Mouse (Mus musculus): ENCODE results near the gene Vstm4. TPM values are rescaled to one million over a fixed set of nuclear protein-coding genes. Genes with fewer than 3 reads are reported as not detected.
A peak's percentile ranks its signal among the peaks of the same experiment; 100 is the strongest.

Gene Vstm4
- polyA plus RNA-seq, 1 experiment from 2014 or later, result 5.5 TPM

DNA sequence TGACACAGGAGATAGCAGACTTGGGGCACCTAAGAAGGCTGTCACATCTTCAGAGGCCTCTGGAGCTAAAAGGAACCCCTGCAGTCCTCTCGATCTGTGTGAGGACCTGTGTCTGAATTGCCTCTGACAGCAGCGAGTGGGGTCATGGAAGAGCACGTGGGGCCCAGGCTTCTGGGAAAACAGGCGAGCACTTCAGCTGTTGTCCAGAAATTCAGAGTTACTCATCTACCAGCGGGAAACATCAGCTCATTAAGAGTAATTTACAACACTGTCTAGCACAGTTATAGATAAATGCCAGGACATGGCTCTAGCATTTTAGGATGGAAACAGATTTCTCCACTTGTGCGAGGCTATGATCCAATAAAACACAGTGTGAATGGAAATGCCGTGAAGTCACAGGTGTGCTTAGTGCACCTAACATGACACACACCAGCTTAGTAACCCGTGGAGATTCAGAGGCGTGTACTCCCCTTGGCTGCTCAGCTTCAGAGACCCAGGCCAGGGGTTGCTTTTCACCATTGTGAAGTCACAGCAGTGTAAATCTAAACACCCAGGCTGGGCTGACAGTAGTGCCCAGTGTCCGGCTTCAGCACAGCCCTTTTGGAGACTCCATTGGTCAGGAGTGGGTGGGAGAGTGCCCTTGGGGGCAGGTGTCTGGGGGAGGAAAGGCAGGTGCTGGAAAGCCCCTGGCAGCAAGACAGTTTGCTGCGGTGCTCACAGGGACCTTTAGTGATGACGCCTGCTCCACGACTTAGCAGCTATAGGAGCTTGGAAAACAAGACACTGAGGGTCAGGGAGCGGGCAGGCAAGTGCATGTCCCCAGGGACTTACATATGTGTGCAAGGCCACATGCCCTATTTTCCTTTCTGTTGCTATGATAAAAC, 32.0 kb upstream of the Vstm4 start:
- H3K9ac ChIP-seq (ENCODE audit: low read depth, low read length), result no peak overlapping the region
- DNase-seq (ENCODE audit: low spot score) (no peak), ATAC-seq (replicated peaks; ENCODE audit: low FRiP score) (no peak)
- no peak overlapping the region for H3K27ac ChIP-seq (ENCODE audit: low read depth, low read length)
- WGBS, result 63% methylated on average over 14 of the region's 14 CpGs
- H3K4me3 ChIP-seq (ENCODE audit: low read depth, low read length), result no peak overlapping the region
- H3K36me3 ChIP-seq (ENCODE audit: control insufficient read depth, insufficient read depth, low read length), result no peaks in the 10 kb centered on the region
- H3K4me1 ChIP-seq (replicated peaks; ENCODE audit: control insufficient read depth, insufficient read depth, low read length), result peaks cover 18% of the 10 kb centered on the region
- H3K27me3 ChIP-seq (replicated peaks; ENCODE audit: control insufficient read depth, insufficient read depth, low read length), result no peaks in the 10 kb centered on the region; the same call in 1 of the 2 replicates
- no peak overlapping the region for H3K4me2 ChIP-seq
- H3K9me3 ChIP-seq (ENCODE audit: control insufficient read depth, low read length), result no peaks in the 10 kb centered on the region

DNA sequence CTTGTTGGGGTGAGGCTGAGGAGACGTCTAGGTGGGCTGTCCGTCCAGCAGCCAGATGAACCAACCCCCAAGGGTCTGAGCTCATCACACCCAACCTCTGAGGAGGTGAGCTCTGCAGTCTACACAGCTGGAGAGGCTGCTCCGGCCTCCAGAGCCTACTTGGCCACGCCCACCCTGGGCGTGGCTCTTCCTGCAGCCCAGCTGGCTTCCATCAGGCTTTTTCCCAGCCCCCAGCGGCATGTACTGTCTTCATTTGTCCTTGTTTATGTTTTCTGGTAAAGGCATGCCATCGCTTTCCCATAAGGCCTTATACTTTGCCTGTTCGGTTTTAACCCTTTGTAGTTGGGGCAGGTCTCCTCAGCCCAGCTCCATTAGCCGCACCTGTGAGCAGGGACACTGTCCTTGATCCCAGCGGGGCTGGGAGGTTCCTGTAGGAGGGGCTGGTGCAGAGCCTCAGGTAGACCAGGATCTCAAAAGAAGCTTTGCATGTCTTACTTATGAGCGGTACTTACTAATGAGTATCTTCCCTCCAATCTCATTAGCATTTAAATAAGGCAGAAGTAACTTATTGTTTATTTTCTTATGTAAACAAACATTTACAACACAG, 31.0 kb upstream of the Vstm4 start:
- H3K4me1 ChIP-seq (replicated peaks; ENCODE audit: control insufficient read depth, insufficient read depth, low read length), result peaks cover 18% of the 10 kb centered on the region
- peak overlapping the region; percentile 5; the same call in 1 of the 2 replicates for H3K4me2 ChIP-seq
- DNase-seq (ENCODE audit: low spot score), result peak; percentile 50
- H3K27ac ChIP-seq (ENCODE audit: low read depth, low read length), result no peak overlapping the region
- H3K36me3 ChIP-seq (ENCODE audit: control insufficient read depth, insufficient read depth, low read length), result no peaks in the 10 kb centered on the region
- H3K9me3 ChIP-seq (ENCODE audit: control insufficient read depth, low read length), result no peaks in the 10 kb centered on the region
- no peaks in the 10 kb centered on the region; the same call in 1 of the 2 replicates for H3K27me3 ChIP-seq (replicated peaks; ENCODE audit: control insufficient read depth, insufficient read depth, low read length)
- no peak overlapping the region for H3K9ac ChIP-seq (ENCODE audit: low read depth, low read length)
- 8% methylated on average over 11 of the region's 11 CpGs for WGBS
- H3K4me3 ChIP-seq (ENCODE audit: low read depth, low read length), result no peak overlapping the region
- ATAC-seq (replicated peaks; ENCODE audit: low FRiP score), result no peak

DNA sequence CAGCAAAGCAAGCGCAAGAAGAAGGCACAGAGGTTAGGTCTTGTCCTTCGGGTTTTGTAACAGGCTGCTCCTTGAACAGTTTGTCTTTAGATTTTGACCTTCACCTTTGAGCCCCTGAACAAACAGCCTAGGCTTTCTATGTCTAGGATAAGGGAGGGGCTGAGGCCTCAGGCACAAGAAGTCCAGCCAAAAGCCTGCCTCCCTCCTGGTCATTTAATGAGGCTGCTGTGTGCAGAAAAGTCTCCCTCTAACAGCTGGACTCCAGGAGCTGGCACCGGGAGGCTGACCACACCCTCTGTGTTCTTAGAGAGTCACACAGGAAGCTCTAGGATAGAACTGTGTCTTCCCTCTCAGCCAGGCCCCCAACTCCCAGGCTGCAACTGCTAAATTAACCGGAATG, 29.4 kb upstream of the Vstm4 start:
- 69% methylated on average over 4 of the region's 4 CpGs for WGBS
- no peak for DNase-seq (ENCODE audit: low spot score)
- Histone ChIP-seq H3K9me3 (ENCODE audit: control insufficient read depth, low read length) (no peaks in the 10 kb centered on the region), H3K4me1 (replicated peaks; ENCODE audit: control insufficient read depth, insufficient read depth, low read length) (peaks cover 18% of the 10 kb centered on the region), H3K27me3 (replicated peaks; ENCODE audit: control insufficient read depth, insufficient read depth, low read length) (no peaks in the 10 kb centered on the region; the same call in 1 of the 2 replicates), H3K4me2 (no peak overlapping the region), H3K27ac (ENCODE audit: low read depth, low read length) (no peak overlapping the region), H3K9ac (ENCODE audit: low read depth, low read length) (no peak overlapping the region), H3K36me3 (ENCODE audit: control insufficient read depth, insufficient read depth, low read length) (no peaks in the 10 kb centered on the region), H3K4me3 (ENCODE audit: low read depth, low read length) (no peak overlapping the region)
- ATAC-seq (replicated peaks; ENCODE audit: low FRiP score), result no peak

DNA sequence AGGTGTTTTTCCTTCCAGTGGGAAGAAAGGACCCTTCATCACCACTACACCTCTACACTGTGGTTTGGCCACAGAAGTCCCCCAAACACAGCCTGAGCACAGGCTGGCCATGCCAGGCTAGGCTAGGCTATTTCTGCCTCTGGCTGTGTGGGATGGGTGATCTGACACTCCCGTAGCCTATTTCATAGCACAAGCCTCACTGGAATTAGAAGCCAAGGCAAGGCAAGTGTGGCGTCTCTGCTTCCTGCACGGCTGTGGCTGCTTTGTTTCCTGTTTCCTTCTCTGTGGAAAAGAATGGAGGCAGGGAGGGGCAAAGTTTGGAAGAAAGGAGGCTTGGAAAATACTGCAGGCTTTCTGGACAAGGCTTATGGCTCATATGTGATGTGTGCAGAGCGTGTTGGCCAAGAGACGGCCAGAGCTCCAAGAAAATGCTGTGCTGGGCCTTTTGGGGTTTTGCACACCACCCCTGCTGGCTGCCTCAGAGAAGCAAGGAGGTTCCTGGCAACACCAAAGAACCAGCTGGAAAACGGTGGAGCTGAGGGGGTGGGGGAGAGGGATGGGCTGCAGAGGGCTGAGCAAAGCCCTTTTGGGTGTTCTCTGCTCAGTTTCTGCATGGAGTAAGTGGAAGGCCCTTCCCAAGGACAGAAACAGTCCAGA, 28.4 kb upstream of the Vstm4 start:
- Histone ChIP-seq H3K4me2 (no peak overlapping the region), H3K27ac (ENCODE audit: low read depth, low read length) (no peak overlapping the region; the same call in 1 of the 2 replicates), H3K4me1 (replicated peaks; ENCODE audit: control insufficient read depth, insufficient read depth, low read length) (peaks cover 18% of the 10 kb centered on the region), H3K36me3 (ENCODE audit: control insufficient read depth, insufficient read depth, low read length) (no peaks in the 10 kb centered on the region), H3K9me3 (ENCODE audit: control insufficient read depth, low read length) (no peaks in the 10 kb centered on the region), H3K4me3 (ENCODE audit: low read depth, low read length) (no peak overlapping the region), H3K9ac (ENCODE audit: low read depth, low read length) (no peak overlapping the region), H3K27me3 (replicated peaks; ENCODE audit: control insufficient read depth, insufficient read depth, low read length) (no peaks in the 10 kb centered on the region; the same call in 1 of the 2 replicates)
- DNase-seq (ENCODE audit: low spot score) (no peak), ATAC-seq (replicated peaks; ENCODE audit: low FRiP score) (no peak)
- 51% methylated on average over 6 of the region's 6 CpGs for WGBS

DNA sequence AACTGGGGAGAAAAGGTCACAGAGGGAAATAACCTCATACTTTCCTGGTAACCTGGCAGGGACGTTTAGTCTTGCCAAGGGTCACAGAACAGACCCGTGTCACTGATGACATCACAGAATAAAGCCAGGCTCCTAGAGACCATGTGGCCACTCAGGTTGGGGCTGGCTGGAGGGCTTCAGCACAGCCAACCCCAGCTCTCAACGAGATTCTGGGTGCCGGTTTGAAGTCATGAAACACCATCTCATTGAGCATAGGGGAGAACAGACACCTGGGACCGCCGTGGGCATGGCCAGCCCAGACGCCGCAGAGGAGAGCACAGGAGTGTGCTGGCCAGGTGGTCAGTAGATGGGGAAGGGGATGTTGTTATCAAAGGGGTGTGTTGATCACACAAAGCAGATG, 22.7 kb upstream of the Vstm4 start, which contains the start of gene Fam170b:
Gene Fam170b, plus strand, starts transcription at position 116 of the 400 bp plus-strand sequence.
- DNase-seq (ENCODE audit: low spot score) (no peak), ATAC-seq (replicated peaks; ENCODE audit: low FRiP score) (no peak)
- Histone ChIP-seq H3K4me3 (ENCODE audit: low read depth, low read length) (no peak within 1 kb of the TSS), H3K9ac (ENCODE audit: low read depth, low read length) (no peak within 1 kb of the TSS), H3K4me1 (replicated peaks; ENCODE audit: control insufficient read depth, insufficient read depth, low read length) (no peaks in the 10 kb centered on the region), H3K36me3 (ENCODE audit: control insufficient read depth, insufficient read depth, low read length) (no peaks in the 10 kb centered on the region), H3K9me3 (ENCODE audit: control insufficient read depth, low read length) (no peaks in the 10 kb centered on the region), H3K27ac (ENCODE audit: low read depth, low read length) (no peak within 1 kb of the TSS), H3K27me3 (replicated peaks; ENCODE audit: control insufficient read depth, insufficient read depth, low read length) (no peaks in the 10 kb centered on the region), H3K4me2 (no peak within 1 kb of the TSS)
- WGBS, result 79% methylated on average over 8 of the region's 8 CpGs

DNA sequence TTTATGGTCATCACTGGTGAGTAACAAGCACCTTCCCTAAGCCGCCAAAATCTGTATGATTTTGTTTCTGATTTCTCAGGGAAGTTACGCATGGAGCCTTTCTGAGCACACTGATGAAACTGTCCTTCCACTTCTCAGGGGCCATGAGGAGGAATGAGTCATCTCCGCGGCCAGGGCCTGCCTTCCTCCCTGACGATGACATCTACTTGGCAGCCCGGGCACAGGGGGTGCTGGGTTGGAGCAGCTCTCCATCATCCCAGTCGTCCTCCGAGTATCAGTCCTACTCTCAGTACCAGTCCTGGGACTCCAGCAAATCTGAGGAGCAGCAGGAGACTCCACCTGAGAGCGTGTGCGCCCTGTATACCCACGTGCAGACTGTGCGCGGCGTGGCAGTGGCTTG, 21.4 kb upstream of the Vstm4 start:
- ATAC-seq (replicated peaks; ENCODE audit: low FRiP score) (no peak), DNase-seq (ENCODE audit: low spot score) (no peak)
- H3K4me2 ChIP-seq, result no peak overlapping the region
- H3K9ac ChIP-seq (ENCODE audit: low read depth, low read length), result no peak overlapping the region
- H3K36me3 ChIP-seq (ENCODE audit: control insufficient read depth, insufficient read depth, low read length), result no peaks in the 10 kb centered on the region
- H3K27me3 ChIP-seq (replicated peaks; ENCODE audit: control insufficient read depth, insufficient read depth, low read length), result no peaks in the 10 kb centered on the region
- H3K4me3 ChIP-seq (ENCODE audit: low read depth, low read length), result no peak overlapping the region
- WGBS, result 73% methylated on average over 14 of the region's 14 CpGs
- no peaks in the 10 kb centered on the region for H3K4me1 ChIP-seq (replicated peaks; ENCODE audit: control insufficient read depth, insufficient read depth, low read length)
- no peak overlapping the region for H3K27ac ChIP-seq (ENCODE audit: low read depth, low read length)
- H3K9me3 ChIP-seq (ENCODE audit: control insufficient read depth, low read length), result no peaks in the 10 kb centered on the region

DNA sequence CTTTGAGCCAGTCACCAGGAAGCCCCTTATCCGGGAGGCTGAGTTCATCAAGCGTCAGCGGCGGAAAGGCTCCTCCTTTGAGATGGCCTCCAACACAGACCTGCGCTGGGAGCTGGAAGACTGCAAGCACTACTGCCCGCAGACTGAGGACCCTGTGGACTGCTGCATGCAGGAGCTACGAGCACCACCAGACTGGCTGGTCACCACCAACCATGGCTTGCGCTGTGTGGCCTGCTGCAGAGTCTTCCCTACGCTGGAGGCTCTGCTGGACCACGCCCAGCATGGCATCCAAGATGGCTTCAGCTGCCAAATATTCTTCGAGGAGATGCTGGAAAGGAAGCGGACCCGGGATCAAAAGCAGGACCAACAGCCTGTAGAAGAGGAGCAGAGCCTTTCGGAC, 21.0 kb upstream of the Vstm4 start:
- no peak for ATAC-seq (replicated peaks; ENCODE audit: low FRiP score)
- 84% methylated on average over 14 of the region's 14 CpGs for WGBS

DNA sequence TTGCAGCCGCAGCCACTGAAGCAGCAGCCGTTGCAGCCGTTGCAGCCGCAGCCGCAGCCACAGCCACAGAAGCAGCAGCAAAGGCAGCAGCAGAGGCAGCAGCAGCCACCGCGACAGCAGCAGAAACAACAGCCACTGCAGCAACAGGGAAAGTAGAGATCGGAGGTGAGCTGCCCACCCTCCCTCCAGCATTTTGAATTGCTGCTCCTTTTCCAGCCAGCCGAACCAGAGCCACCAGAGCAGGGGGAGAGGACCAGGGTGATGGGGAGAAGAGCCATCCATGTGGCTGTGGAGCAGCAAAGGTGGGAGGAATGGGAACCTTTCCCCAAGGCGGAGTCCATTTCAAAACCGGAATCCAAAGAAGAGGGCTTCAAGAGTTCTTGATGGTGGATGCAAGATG, 20.4 kb upstream of the Vstm4 start:
- WGBS, result 76% methylated on average over 11 of the region's 11 CpGs
- no peak for ATAC-seq (replicated peaks; ENCODE audit: low FRiP score)
- no peak for DNase-seq (ENCODE audit: low spot score)

More for the DNA sequence above, 21.0 kb upstream of the Vstm4 start:
- Histone ChIP-seq H3K27ac (ENCODE audit: low read depth, low read length) (no peak overlapping the region), H3K9me3 (ENCODE audit: control insufficient read depth, low read length) (no peaks in the 10 kb centered on the region), H3K4me1 (replicated peaks; ENCODE audit: control insufficient read depth, insufficient read depth, low read length) (no peaks in the 10 kb centered on the region), H3K9ac (ENCODE audit: low read depth, low read length) (no peak overlapping the region), H3K4me2 (no peak overlapping the region), H3K27me3 (replicated peaks; ENCODE audit: control insufficient read depth, insufficient read depth, low read length) (no peaks in the 10 kb centered on the region), H3K36me3 (ENCODE audit: control insufficient read depth, insufficient read depth, low read length) (no peaks in the 10 kb centered on the region), H3K4me3 (ENCODE audit: low read depth, low read length) (no peak overlapping the region)
- DNase-seq (ENCODE audit: low spot score), result no peak

More for the DNA sequence above, 20.4 kb upstream of the Vstm4 start:
- H3K4me3 ChIP-seq (ENCODE audit: low read depth, low read length), result no peak overlapping the region
- no peak overlapping the region for H3K4me2 ChIP-seq
- H3K9me3 ChIP-seq (ENCODE audit: control insufficient read depth, low read length), result no peaks in the 10 kb centered on the region
- H3K27ac ChIP-seq (ENCODE audit: low read depth, low read length), result no peak overlapping the region
- H3K4me1 ChIP-seq (replicated peaks; ENCODE audit: control insufficient read depth, insufficient read depth, low read length), result no peaks in the 10 kb centered on the region
- H3K27me3 ChIP-seq (replicated peaks; ENCODE audit: control insufficient read depth, insufficient read depth, low read length), result no peaks in the 10 kb centered on the region
- no peak overlapping the region for H3K9ac ChIP-seq (ENCODE audit: low read depth, low read length)
- no peaks in the 10 kb centered on the region for H3K36me3 ChIP-seq (ENCODE audit: control insufficient read depth, insufficient read depth, low read length)
